Mouse (Mus musculus): Measurements from ENCODE around the gene Mob3b.

Mob3b gene

GRCm38 (mm10) chr4:35060401-35060800 lies 96.9 kb downstream of the Mob3b start:
- DNase-seq = no peak

GRCm38 (mm10) chr4:35054362-35054761 lies 102.9 kb downstream of the Mob3b start:
- DNase-seq = no peak

- peak; percentile 41 for DNase-seq
Observed at GRCm38 (mm10) chr4:35052174-35052942, 104.9 kb downstream of the Mob3b start.

- no peak for DNase-seq
Observed at GRCm38 (mm10) chr4:35051152-35051551, 106.1 kb downstream of the Mob3b start.

- no peak for DNase-seq
Observed at GRCm38 (mm10) chr4:35049742-35050058, 107.6 kb downstream of the Mob3b start.

- no peak for DNase-seq
Observed at GRCm38 (mm10) chr4:35049036-35049741, 108.1 kb downstream of the Mob3b start.

GRCm38 (mm10) chr4:35040896-35041295 lies 116.4 kb downstream of the Mob3b start:
- no peak for DNase-seq

- DNase-seq = peak; percentile 53
Observed at GRCm38 (mm10) chr4:35040306-35040705, 117.0 kb downstream of the Mob3b start.

GRCm38 (mm10) chr4:35037824-35038223 lies 119.5 kb downstream of the Mob3b start:
- DNase-seq = no peak

- DNase-seq = peak; percentile 16
Observed at GRCm38 (mm10) chr4:35034504-35035290, 122.6 kb downstream of the Mob3b start.

- DNase-seq = no peak
Observed at GRCm38 (mm10) chr4:35032758-35033157, 124.5 kb downstream of the Mob3b start.

GRCm38 (mm10) chr4:35031623-35032022 lies 125.7 kb downstream of the Mob3b start:
- DNase-seq = no peak

GRCm38 (mm10) chr4:35031141-35031540 lies 126.1 kb downstream of the Mob3b start:
- DNase-seq = no peak

- DNase-seq = no peak
Observed at GRCm38 (mm10) chr4:35018416-35018815, 138.9 kb downstream of the Mob3b start.

GRCm38 (mm10) chr4:35012401-35013307 lies 144.6 kb downstream of the Mob3b start:
- peak; percentile 31 for DNase-seq

GRCm38 (mm10) chr4:35006541-35007260 lies 150.6 kb downstream of the Mob3b start:
- no peak for DNase-seq

GRCm38 (mm10) chr4:35006056-35006455 lies 151.2 kb downstream of the Mob3b start:
- DNase-seq = no peak

GRCm38 (mm10) chr4:35005068-35005769 lies 152.1 kb downstream of the Mob3b start:
- DNase-seq = no peak

- no peak for DNase-seq
Observed at GRCm38 (mm10) chr4:35004473-35004872, 152.8 kb downstream of the Mob3b start.

- DNase-seq = no peak
Observed at GRCm38 (mm10) chr4:35003550-35004326, 153.5 kb downstream of the Mob3b start.
